Mouse (Mus musculus) intestine, postnatal 0 days (tissue): ENCODE results near the gene Acot3. TPM values are rescaled to one million over a fixed set of nuclear protein-coding genes. Genes with fewer than 3 reads are reported as not detected.
A peak's percentile ranks its signal among the peaks of the same experiment; 100 is the strongest.
"Not testable (repeated sequence)": the region's sequence is repeated elsewhere in the genome, so short reads cannot be mapped to it uniquely, and the experiment has no call there.

ENCODE experiments used
- ATAC-seq: fragments of 200-750 bp; cut with Nextera tagmentation; 2 replicates; pipeline ENCODE4 v1.8.0; 2017; ENCODE audit warnings: mild to moderate bottlenecking, moderate TSS enrichment, moderate library complexity
- H3K27ac ChIP-seq: fragments of 300-500 bp; sonication (generic); 2 replicates; pipeline ENCODE4 v1.5.1; 2014; ENCODE audit warnings: mild to moderate bottlenecking, low read depth, low read length, moderate library complexity
- H3K27me3 ChIP-seq: fragments of 300-500 bp; sonication (generic); replicated peaks from 2 replicates; pipeline ENCODE4 v1.6.1; 2014; ENCODE audit warnings: low read length, mixed read lengths; ENCODE audit not compliant: control insufficient read depth, insufficient read depth
- H3K36me3 ChIP-seq: fragments of 300-500 bp; sonication (generic); 2 replicates; pipeline ENCODE4 v1.6.1; 2014; ENCODE audit warnings: mild to moderate bottlenecking, moderate library complexity; ENCODE audit not compliant: control insufficient read depth, insufficient read depth
- H3K4me1 ChIP-seq: fragments of 300-500 bp; sonication (generic); replicated peaks from 2 replicates; pipeline ENCODE4 v1.6.1; 2014; ENCODE audit warnings: antibody characterized with exemption, low read length, mixed read lengths; ENCODE audit not compliant: control insufficient read depth, insufficient read depth
- H3K4me2 ChIP-seq: fragments of 300-500 bp; sonication (generic); replicated peaks from 2 replicates; pipeline ENCODE4 v1.6.1; 2014; ENCODE audit warnings: low read depth, mild to moderate bottlenecking, moderate library complexity
- H3K4me3 ChIP-seq: fragments of 300-500 bp; sonication (generic); 2 replicates; pipeline ENCODE4 v1.5.1; 2014; ENCODE audit warnings: low read depth, low read length
- H3K9ac ChIP-seq: fragments of 300-500 bp; sonication (generic); 2 replicates; pipeline ENCODE4 v1.6.1; 2014; ENCODE audit warnings: mild to moderate bottlenecking, low read depth, low read length
- H3K9me3 ChIP-seq: fragments of 300-500 bp; sonication (generic); 2 replicates; pipeline ENCODE4 v1.6.1; 2016; ENCODE audit warnings: mixed run types; ENCODE audit not compliant: control insufficient read depth
- CTCF ChIP-seq: sonication (generic); IDR thresholded peaks from 2 replicates; pipeline ENCODE4 v1.5.1; 2016; ENCODE audit warnings: low read depth, mild to moderate bottlenecking, control low read depth, antibody characterized with exemption, moderate library complexity
- WGBS: fragments of 180-500 bp; shearing (Covaris S2); extraction: QIAGEN DNeasy Blood & Tissue Kit; methylation state at CpG from one replicate; pipeline ENCODE4 v1.1.7; 2014; 5-methylcytosine and 5-hydroxymethylcytosine counted together
- polyA plus RNA-seq: library from polyadenylated mRNA; unstranded; fragments of >200 nt; fragmentation: Nextera tagmentation; extraction: Ambion mirVana; gene quantifications from 2 replicates; pipeline ENCODE4 v1.2.1, GENCODE M21; 2015

Gene Acot3
- polyA plus RNA-seq, 1 experiment from 2014 or later = 22.5 TPM

GRCm38 (mm10) chr12:84083842-84084241, 31.9 kb downstream of the Acot3 start:
- H3K4me2 ChIP-seq = no peak overlapping the region
- peak; percentile 15; the same call in 1 of the 2 replicates for ATAC-seq
- no peaks in the 10 kb centered on the region for H3K27me3 ChIP-seq
- no peak overlapping the region for H3K9ac ChIP-seq
- no peaks in the 10 kb centered on the region for H3K9me3 ChIP-seq
- peak overlapping the region; percentile 87 for H3K27ac ChIP-seq
- TF ChIP-seq CTCF = no peak
- WGBS = 60% methylated on average over 2 of the region's 2 CpGs
- no peaks in the 10 kb centered on the region for H3K4me1 ChIP-seq
- H3K36me3 ChIP-seq = no peaks in the 10 kb centered on the region
- H3K4me3 ChIP-seq = no peak overlapping the region

GRCm38 (mm10) chr12:84084581-84084980, 32.6 kb downstream of the Acot3 start:
- ATAC-seq = peak; percentile 96
- WGBS = 32% methylated on average over 4 of the region's 4 CpGs
- no peak overlapping the region for H3K9ac ChIP-seq
- H3K36me3 ChIP-seq = no peaks in the 10 kb centered on the region
- H3K4me3 ChIP-seq = no peak overlapping the region
- H3K4me2 ChIP-seq = no peak overlapping the region
- peak overlapping the region; percentile 87 for H3K27ac ChIP-seq
- H3K9me3 ChIP-seq = no peaks in the 10 kb centered on the region
- H3K27me3 ChIP-seq = no peaks in the 10 kb centered on the region
- TF ChIP-seq CTCF = no peak
- H3K4me1 ChIP-seq = no peaks in the 10 kb centered on the region

DNA sequence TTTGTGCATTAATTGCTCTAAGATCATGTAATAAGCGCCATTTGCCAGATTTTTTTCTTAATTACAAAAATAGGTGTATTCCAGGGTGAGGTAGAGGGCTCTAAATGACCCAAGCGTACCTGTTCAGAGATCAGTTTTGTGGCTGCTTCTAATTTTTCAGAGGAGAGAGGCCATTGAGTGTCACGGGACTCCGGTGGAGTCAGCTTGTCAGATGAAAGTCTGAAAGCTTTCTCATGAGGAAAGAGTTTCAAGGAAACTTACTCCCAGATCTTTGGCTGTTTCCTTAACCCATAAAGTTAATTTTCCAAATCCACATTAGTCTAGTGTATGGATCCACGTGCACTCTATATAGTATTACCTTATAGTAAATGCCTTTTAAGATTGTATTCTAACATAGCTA, 42.7 kb downstream of the Acot3 start:
- not testable (repeated sequence) for ATAC-seq, H3K9me3 ChIP-seq, H3K4me1 ChIP-seq, H3K27me3 ChIP-seq, H3K36me3 ChIP-seq, H3K9ac ChIP-seq, H3K27ac ChIP-seq, H3K4me3 ChIP-seq, H3K4me2 ChIP-seq
- 75% methylated on average over 5 of the region's 5 CpGs for WGBS

DNA sequence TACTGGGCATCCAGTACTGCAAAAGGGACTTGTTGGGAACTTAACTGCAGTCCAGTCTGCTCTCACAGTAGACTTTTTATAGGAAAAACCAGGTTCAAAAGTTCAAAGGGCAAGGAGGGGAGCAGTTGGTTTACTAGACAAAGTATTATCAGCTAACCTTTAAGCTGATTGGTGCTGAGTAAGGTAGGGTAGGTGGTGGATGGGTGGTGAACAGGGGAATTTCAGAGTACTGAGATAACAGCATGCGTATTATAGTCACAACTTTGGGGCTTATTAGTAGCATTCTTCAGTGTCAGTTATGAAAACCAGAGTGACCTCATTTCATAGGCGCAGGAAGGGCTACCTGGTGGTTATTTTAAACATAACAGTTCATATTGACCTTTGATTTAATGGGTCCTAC, 47.7 kb downstream of the Acot3 start:
- no peaks in the 10 kb centered on the region for H3K36me3 ChIP-seq
- no peak overlapping the region for H3K4me2 ChIP-seq
- no peaks in the 10 kb centered on the region for H3K9me3 ChIP-seq
- 58% methylated on average over 2 of the region's 2 CpGs for WGBS
- H3K4me3 ChIP-seq = no peak overlapping the region
- no peak for TF ChIP-seq CTCF
- no peaks in the 10 kb centered on the region for H3K4me1 ChIP-seq
- H3K27me3 ChIP-seq = no peaks in the 10 kb centered on the region
- peak; percentile 42 for ATAC-seq
- H3K27ac ChIP-seq = no peak overlapping the region; the same call in 1 of the 2 replicates
- no peak overlapping the region for H3K9ac ChIP-seq

DNA sequence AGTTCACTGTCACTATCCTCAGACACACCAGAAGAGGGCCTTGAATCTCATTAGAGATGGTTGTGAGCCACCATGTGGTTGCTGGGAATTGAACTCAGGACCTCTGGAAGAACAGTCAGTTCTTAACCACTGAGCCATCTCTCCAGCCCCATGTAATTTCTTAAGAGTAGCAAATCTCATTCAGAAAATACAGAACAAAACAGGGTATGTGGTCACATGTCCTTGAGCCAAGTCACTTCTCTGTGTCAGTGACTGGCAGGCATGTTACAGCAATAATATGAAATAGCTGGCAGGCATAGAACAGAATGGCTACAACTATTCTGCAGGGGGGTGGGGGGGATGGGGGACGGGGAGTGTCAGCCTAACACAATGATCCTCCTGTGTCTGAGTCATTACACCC, 48.1 kb downstream of the Acot3 start:
- H3K4me3 ChIP-seq = no peak overlapping the region; the same call in 1 of the 2 replicates
- WGBS = 46% methylated on average over 1 of the region's 1 CpGs
- H3K9me3 ChIP-seq = no peaks in the 10 kb centered on the region
- peak overlapping the region; percentile 78; the same call in 1 of the 2 replicates for H3K9ac ChIP-seq
- no peaks in the 10 kb centered on the region for H3K36me3 ChIP-seq
- TF ChIP-seq CTCF = no peak
- H3K4me2 ChIP-seq = peak overlapping the region; percentile 84
- ATAC-seq = peak; percentile 34
- H3K4me1 ChIP-seq = no peaks in the 10 kb centered on the region
- no peaks in the 10 kb centered on the region for H3K27me3 ChIP-seq
- peak overlapping the region; percentile 88; the same call in 1 of the 2 replicates for H3K27ac ChIP-seq

DNA sequence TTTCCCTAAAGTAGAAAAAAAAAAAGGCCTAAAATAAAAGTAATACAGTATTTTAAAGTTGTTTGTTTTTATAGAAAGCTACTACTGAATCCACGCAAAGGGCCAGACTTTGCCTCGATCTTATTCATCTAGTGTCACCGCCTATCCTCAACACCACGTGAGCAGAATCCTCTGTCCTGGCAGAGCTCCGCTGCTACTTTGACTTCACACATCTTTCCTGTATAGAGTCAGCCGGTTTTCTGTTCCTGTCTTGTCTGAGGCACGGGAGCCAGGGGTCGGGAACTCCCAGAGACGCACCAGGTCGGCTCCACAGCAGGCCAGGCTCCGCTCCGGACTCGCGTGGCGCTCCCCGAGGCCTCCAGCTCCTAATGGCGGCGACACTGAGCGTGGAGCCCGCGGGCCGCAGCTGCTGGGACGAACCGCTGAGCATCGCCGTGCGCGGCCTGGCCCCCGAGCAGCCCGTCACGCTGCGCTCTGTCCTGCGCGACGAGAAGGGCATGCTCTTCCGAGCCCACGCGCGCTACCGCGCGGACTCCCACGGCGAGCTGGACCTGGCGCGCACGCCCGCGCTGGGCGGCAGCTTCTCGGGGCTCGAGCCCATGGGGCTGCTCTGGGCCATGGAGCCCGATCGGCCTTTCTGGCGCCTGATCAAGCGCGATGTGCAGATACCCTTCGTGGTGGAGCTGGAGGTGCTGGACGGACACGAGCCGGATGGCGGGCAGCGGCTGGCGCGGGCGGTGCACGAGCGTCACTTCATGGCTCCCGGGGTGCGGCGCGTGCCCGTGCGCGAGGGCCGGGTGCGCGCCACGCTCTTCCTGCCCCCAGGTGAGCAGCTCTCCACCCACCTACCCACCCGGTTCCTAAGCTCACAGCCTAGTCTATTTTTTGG, 48.9 kb downstream of the Acot3 start, which contains the start of gene Acot6:
Gene Acot6, plus strand, starts transcription at position 51 of the 889 bp plus-strand sequence.
- peak within 1 kb of the TSS; percentile 88 for H3K27ac ChIP-seq
- peak; percentile 70 for ATAC-seq
- peak; percentile 28; the same call in 1 of the 2 replicates for TF ChIP-seq CTCF
- under 1% methylated on average over 69 of the region's 80 CpGs for WGBS
- not testable (repeated sequence) for H3K27me3 ChIP-seq, H3K4me1 ChIP-seq, H3K36me3 ChIP-seq, H3K9me3 ChIP-seq
- H3K4me3 ChIP-seq = peak within 1 kb of the TSS; percentile 50
- peak within 1 kb of the TSS; percentile 84 for H3K4me2 ChIP-seq
- H3K9ac ChIP-seq = peak within 1 kb of the TSS; percentile 78
